Mouse (Mus musculus): ENCODE measurements at regions not wholly inside any gene's neighbourhood (a gene's known extent, or its start where the extent isn't known, plus 50 kb on each side); places are given as distances from the start of the nearest gene placed in this dataset.

- TF ChIP-seq GATA1 (IDR thresholded peaks at IDR 0.05; ENCODE audit: borderline replicate concordance, low read length) (no peak), FLI1 (IDR thresholded peaks at IDR 0.05; ENCODE audit: low read length) (no peak)
- Histone ChIP-seq H3K36me3 (replicated peaks; ENCODE audit: low read length) (no peaks in the 10 kb centered on the region), H3K9me3 (no peaks in the 10 kb centered on the region), H3K4me3 (replicated peaks) (no peak overlapping the region), H3K27me3 (replicated peaks) (no peaks in the 10 kb centered on the region), H3K4me1 (no peaks in the 10 kb centered on the region)
Measured at GRCm38 (mm10) chr16:71944165-71944564, 363.9 kb upstream of the Robo1 start.

- Histone ChIP-seq H3K9me3 (no peaks in the 10 kb centered on the region), H3K4me1 (no peaks in the 10 kb centered on the region), H3K36me3 (replicated peaks; ENCODE audit: low read length) (no peaks in the 10 kb centered on the region), H3K4me3 (replicated peaks) (no peak overlapping the region), H3K27me3 (replicated peaks) (no peaks in the 10 kb centered on the region)
- TF ChIP-seq FLI1 (IDR thresholded peaks at IDR 0.05; ENCODE audit: low read length) = no peak
Measured at GRCm38 (mm10) chr16:71944846-71945245, 363.3 kb upstream of the Robo1 start.

- Histone ChIP-seq H3K4me3 (replicated peaks) (no peak overlapping the region), H3K9me3 (no peaks in the 10 kb centered on the region), H3K36me3 (replicated peaks; ENCODE audit: low read length) (no peaks in the 10 kb centered on the region), H3K27me3 (replicated peaks) (no peaks in the 10 kb centered on the region), H3K4me1 (no peaks in the 10 kb centered on the region)
- TF ChIP-seq GATA1 (IDR thresholded peaks at IDR 0.05; ENCODE audit: borderline replicate concordance, low read length) (no peak), FLI1 (IDR thresholded peaks at IDR 0.05; ENCODE audit: low read length) (no peak)
Measured at GRCm38 (mm10) chr16:71952879-71953406, 355.2 kb upstream of the Robo1 start.

DNA sequence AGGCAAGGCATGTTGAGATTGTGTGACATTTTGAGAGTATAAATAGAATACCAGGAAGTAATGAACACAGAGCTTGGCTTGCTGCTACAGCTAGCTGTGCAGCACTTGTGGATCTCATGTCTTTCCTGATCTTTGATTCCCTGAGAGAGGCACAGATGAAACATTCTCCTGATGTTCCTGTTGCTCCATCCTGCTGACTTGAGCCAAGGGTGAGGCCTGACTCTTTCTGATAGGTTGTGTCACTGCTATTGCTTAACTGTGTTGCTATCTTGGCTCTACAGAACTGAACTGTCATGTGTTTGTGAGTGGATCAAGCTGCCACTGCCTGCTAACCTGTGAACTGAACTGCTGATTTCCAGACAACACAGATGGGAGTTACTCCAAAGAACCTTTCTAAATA lies 344.5 kb upstream of the Robo1 start:
- H3K4me3 ChIP-seq (replicated peaks) = no peak overlapping the region
- TF ChIP-seq GATA1 (IDR thresholded peaks at IDR 0.05; ENCODE audit: borderline replicate concordance, low read length) (no peak), FLI1 (IDR thresholded peaks at IDR 0.05; ENCODE audit: low read length) (no peak)
- no peaks in the 10 kb centered on the region for H3K27me3 ChIP-seq (replicated peaks)
- no peaks in the 10 kb centered on the region for H3K9me3 ChIP-seq
- H3K4me1 ChIP-seq = no peaks in the 10 kb centered on the region
- H3K36me3 ChIP-seq (replicated peaks; ENCODE audit: low read length) = no peaks in the 10 kb centered on the region

GRCm38 (mm10) chr16:71973811-71974210 lies 334.3 kb upstream of the Robo1 start:
- TF ChIP-seq FLI1 (IDR thresholded peaks at IDR 0.05; ENCODE audit: low read length) = no peak
- no peak for TF ChIP-seq GATA1 (IDR thresholded peaks at IDR 0.05; ENCODE audit: borderline replicate concordance, low read length)
- Histone ChIP-seq H3K9me3 (no peaks in the 10 kb centered on the region), H3K36me3 (replicated peaks; ENCODE audit: low read length) (no peaks in the 10 kb centered on the region), H3K4me1 (no peaks in the 10 kb centered on the region), H3K4me3 (replicated peaks) (no peak overlapping the region), H3K27me3 (replicated peaks) (no peaks in the 10 kb centered on the region)

- H3K4me3 ChIP-seq (replicated peaks) = no peak overlapping the region
- H3K9me3 ChIP-seq = no peaks in the 10 kb centered on the region
- TF ChIP-seq GATA1 (IDR thresholded peaks at IDR 0.05; ENCODE audit: borderline replicate concordance, low read length) (no peak), FLI1 (IDR thresholded peaks at IDR 0.05; ENCODE audit: low read length) (no peak)
- no peaks in the 10 kb centered on the region for H3K4me1 ChIP-seq
- H3K36me3 ChIP-seq (replicated peaks; ENCODE audit: low read length) = no peaks in the 10 kb centered on the region
- no peaks in the 10 kb centered on the region for H3K27me3 ChIP-seq (replicated peaks)
Measured at GRCm38 (mm10) chr16:71997634-71998278, 310.4 kb upstream of the Robo1 start.

DNA sequence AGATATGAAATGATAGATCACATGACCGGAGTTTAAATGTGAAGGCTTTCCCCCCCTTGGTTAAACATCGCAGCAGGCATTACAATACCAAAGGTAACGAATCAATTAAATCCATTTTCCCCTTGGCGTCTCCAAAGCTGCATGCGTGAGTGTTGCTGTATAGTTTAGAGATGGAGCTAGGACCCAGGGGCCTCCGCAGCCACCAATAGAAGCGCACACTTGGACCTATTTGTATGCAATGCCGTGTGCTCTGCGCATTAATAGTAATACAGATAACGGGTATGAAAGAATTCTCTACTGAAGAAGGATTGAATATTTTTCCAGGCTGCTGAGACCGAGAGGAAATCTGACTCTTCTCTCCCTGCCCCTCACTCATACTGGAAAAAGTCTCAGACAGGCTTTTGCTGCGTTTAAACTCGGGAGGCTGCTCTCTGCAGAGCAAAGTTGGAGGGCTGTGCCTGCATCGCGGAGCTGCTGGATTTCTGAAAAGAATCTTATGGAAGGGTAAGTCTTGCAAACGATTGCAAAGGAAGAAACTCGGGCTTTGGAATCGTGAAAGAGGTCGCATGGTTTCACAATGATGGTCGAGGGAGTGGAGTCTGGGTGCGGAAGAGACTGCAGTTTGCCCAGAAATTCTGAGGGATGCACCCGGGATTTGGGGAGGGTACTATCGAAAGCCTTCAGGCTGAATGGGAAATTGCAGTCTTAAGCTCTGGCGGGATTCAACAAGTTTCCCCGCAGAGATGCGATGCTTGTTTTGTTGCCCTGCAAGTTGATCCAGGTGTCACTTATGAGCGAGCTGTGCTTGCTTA lies 280.5 kb upstream of the Robo1 start:
- Histone ChIP-seq H3K4me3 (replicated peaks) (no peak overlapping the region), H3K36me3 (replicated peaks; ENCODE audit: low read length) (no peaks in the 10 kb centered on the region), H3K27me3 (replicated peaks) (peaks cover 22% of the 10 kb centered on the region), H3K9me3 (no peaks in the 10 kb centered on the region), H3K4me1 (peaks cover 6% of the 10 kb centered on the region; the same call in 1 of the 2 replicates)
- no peak for TF ChIP-seq FLI1 (IDR thresholded peaks at IDR 0.05; ENCODE audit: low read length)
- no peak for TF ChIP-seq GATA1 (IDR thresholded peaks at IDR 0.05; ENCODE audit: borderline replicate concordance, low read length)

GRCm38 (mm10) chr16:72028216-72028610 lies 279.9 kb upstream of the Robo1 start:
- Histone ChIP-seq H3K4me1 (peaks cover 6% of the 10 kb centered on the region; the same call in 1 of the 2 replicates), H3K4me3 (replicated peaks) (no peak overlapping the region), H3K36me3 (replicated peaks; ENCODE audit: low read length) (no peaks in the 10 kb centered on the region), H3K27me3 (replicated peaks) (peaks cover 22% of the 10 kb centered on the region), H3K9me3 (no peaks in the 10 kb centered on the region)
- TF ChIP-seq FLI1 (IDR thresholded peaks at IDR 0.05; ENCODE audit: low read length) (no peak), GATA1 (IDR thresholded peaks at IDR 0.05; ENCODE audit: borderline replicate concordance, low read length) (no peak)

- Histone ChIP-seq H3K4me1 (peaks cover 6% of the 10 kb centered on the region; the same call in 1 of the 2 replicates), H3K4me3 (replicated peaks) (peak overlapping the region; percentile 50), H3K36me3 (replicated peaks; ENCODE audit: low read length) (no peaks in the 10 kb centered on the region), H3K9me3 (no peaks in the 10 kb centered on the region), H3K27me3 (replicated peaks) (peaks cover 22% of the 10 kb centered on the region)
- TF ChIP-seq GATA1 (IDR thresholded peaks at IDR 0.05; ENCODE audit: borderline replicate concordance, low read length) (no peak), FLI1 (IDR thresholded peaks at IDR 0.05; ENCODE audit: low read length) (no peak)
Measured at GRCm38 (mm10) chr16:72028798-72029197, 279.3 kb upstream of the Robo1 start.

- Histone ChIP-seq H3K9me3 (no peaks in the 10 kb centered on the region), H3K27me3 (replicated peaks) (peaks cover 22% of the 10 kb centered on the region), H3K36me3 (replicated peaks; ENCODE audit: low read length) (no peaks in the 10 kb centered on the region), H3K4me3 (replicated peaks) (peak overlapping the region; percentile 50), H3K4me1 (peaks cover 6% of the 10 kb centered on the region; the same call in 1 of the 2 replicates)
- no peak for TF ChIP-seq FLI1 (IDR thresholded peaks at IDR 0.05; ENCODE audit: low read length)
Measured at GRCm38 (mm10) chr16:72029273-72029672, 278.8 kb upstream of the Robo1 start.

All from megakaryocyte, embryonic 14.5 days (primary cell).